Mouse (Mus musculus) heart, adult 2 months (tissue): ENCODE data around the gene Alg3. TPM values are rescaled to one million over a fixed set of nuclear protein-coding genes. Genes with fewer than 3 reads are reported as not detected.

Experiments used
- DNase-seq, 2 experiments: peaks; one replicate each; pipeline ENCODE4 v3.0.0; 2021
- H3K27ac ChIP-seq: fragments of 200-600 bp; 2 replicates; pipeline ENCODE4 v1.8.1; 2022
- H3K27me3 ChIP-seq: fragments of 200-500 bp; 2 replicates; pipeline ENCODE4 v1.6.1; 2012; ENCODE audit warnings: mild to moderate bottlenecking, low read length, inconsistent platforms, mixed read lengths; ENCODE audit not compliant: control insufficient read depth, insufficient read depth
- H3K36me3 ChIP-seq: fragments of 200-500 bp; 2 replicates; pipeline ENCODE4 v1.6.1; 2012; ENCODE audit warnings: low read length, inconsistent platforms; ENCODE audit not compliant: control insufficient read depth, insufficient read depth
- H3K4me1 ChIP-seq: fragments of 200-500 bp; 2 replicates; pipeline ENCODE4 v1.6.1; 2011; ENCODE audit warnings: low read length; ENCODE audit not compliant: control insufficient read depth, insufficient read depth
- H3K4me3 ChIP-seq: fragments of 200-600 bp; 2 replicates; pipeline ENCODE4 v1.8.1; 2022
- H3K79me2 ChIP-seq: fragments of 200-500 bp; replicated peaks from 2 replicates; pipeline ENCODE4 v1.6.1; 2012; ENCODE audit warnings: mild to moderate bottlenecking, inconsistent platforms, low read length, moderate library complexity, mixed read lengths; ENCODE audit not compliant: control insufficient read depth, insufficient read depth
- H3K9ac ChIP-seq: fragments of 200-500 bp; 2 replicates; pipeline ENCODE4 v1.6.1; 2012; ENCODE audit warnings: low read depth, mild to moderate bottlenecking, control low read depth, inconsistent platforms, low read length, mixed read lengths
- CTCF ChIP-seq: fragments of 200-600 bp; IDR thresholded peaks from 2 replicates; pipeline ENCODE4 v1.8.1; 2022; ENCODE audit warnings: antibody characterized with exemption, mild to moderate bottlenecking, moderate library complexity
- EP300 ChIP-seq: fragments of 200-500 bp; IDR thresholded peaks from 2 replicates; pipeline ENCODE4 v1.6.1; 2011; ENCODE audit warnings: low read depth, low read length, control low read depth; ENCODE audit not compliant: insufficient read depth
- POLR2A ChIP-seq: fragments of 200-500 bp; IDR thresholded peaks from 2 replicates; pipeline ENCODE4 v1.6.1; 2011; ENCODE audit warnings: mild to moderate bottlenecking, low read depth, low read length, control low read depth; ENCODE audit not compliant: insufficient read depth
- WGBS: fragments of 180-500 bp; shearing (Covaris S2); methylation state at CpG from one replicate; pipeline ENCODE4 v1.1.7; 2018; 5-methylcytosine and 5-hydroxymethylcytosine counted together
- intact Hi-C: fragments of 180-260 bp; cut with DNase I; formaldehyde crosslinking; loops from one replicate; pipeline ENCODE4 v1.15.1; 2025
- polyA plus RNA-seq: library from polyadenylated mRNA; depleted of rRNA; stranded (reverse); fragments of >200 nt; gene quantifications from 2 replicates; pipeline ENCODE4 v1.2.3, GENCODE M21; 2012
- total RNA-seq, 2 experiments: library from RNA; stranded (reverse); gene quantifications; 2 replicates each; pipeline ENCODE4 v1.2.3; 2021

The Alg3 gene
- total and polyA plus RNA-seq, 3 experiments, result 9.9 to 19.2 (median 10.4) TPM

GRCm38 (mm10) chr16:20643911-20644310, 32.4 kb upstream of the Alg3 start:
- no peak overlapping the region for H3K9ac ChIP-seq
- 70% methylated on average over 7 of the region's 7 CpGs for WGBS
- TF ChIP-seq CTCF (no peak), POLR2A (no peak), EP300 (no peak)
- H3K27ac ChIP-seq, result no peak overlapping the region
- H3K79me2 ChIP-seq, result no peaks in the 10 kb centered on the region
- no peak for DNase-seq
- H3K4me1 ChIP-seq, result no peaks in the 10 kb centered on the region
- H3K27me3 ChIP-seq, result no peaks in the 10 kb centered on the region; the same call in 1 of the 2 replicates
- no peaks in the 10 kb centered on the region for H3K36me3 ChIP-seq
- no peak overlapping the region for H3K4me3 ChIP-seq
- intact Hi-C loops, result no loop called here

- Histone ChIP-seq H3K79me2 (no peaks in the 10 kb centered on the region), H3K4me3 (no peak overlapping the region), H3K36me3 (no peaks in the 10 kb centered on the region), H3K4me1 (no peaks in the 10 kb centered on the region), H3K9ac (no peak overlapping the region), H3K27ac (no peak overlapping the region), H3K27me3 (no peaks in the 10 kb centered on the region; the same call in 1 of the 2 replicates)
- 2% methylated on average over 8 of the region's 8 CpGs for WGBS
- TF ChIP-seq POLR2A (no peak), EP300 (peak; percentile 60; the same call in 1 of the 2 replicates), CTCF (peak; percentile 91)
- DNase-seq, result peak; percentile 64 to 82
- intact Hi-C loops, result loop anchor here (1.0 kb wide), 1 partner anchor 146 kb away; no protein-coding TSS in a partner anchor
Observed at GRCm38 (mm10) chr16:20642161-20642560, 30.6 kb upstream of the Alg3 start.

- H3K79me2 ChIP-seq, result no peaks in the 10 kb centered on the region
- intact Hi-C loops, result no loop called here
- TF ChIP-seq EP300 (no peak), CTCF (no peak), POLR2A (no peak)
- DNase-seq, result no peak
- no peak overlapping the region for H3K27ac ChIP-seq
- H3K4me1 ChIP-seq, result no peaks in the 10 kb centered on the region
- H3K27me3 ChIP-seq, result no peaks in the 10 kb centered on the region
- no peaks in the 10 kb centered on the region for H3K36me3 ChIP-seq
- no peak overlapping the region for H3K4me3 ChIP-seq
- WGBS, result 73% methylated on average over 8 of the region's 8 CpGs
- no peak overlapping the region for H3K9ac ChIP-seq
Observed at GRCm38 (mm10) chr16:20638367-20638766, 26.8 kb upstream of the Alg3 start.

- H3K79me2 ChIP-seq, result no peaks in the 10 kb centered on the region
- DNase-seq, result no peak
- H3K36me3 ChIP-seq, result no peaks in the 10 kb centered on the region
- no peaks in the 10 kb centered on the region for H3K4me1 ChIP-seq
- WGBS, result 77% methylated on average over 8 of the region's 8 CpGs
- H3K27ac ChIP-seq, result no peak overlapping the region
- no peak for TF ChIP-seq EP300
- no peak for TF ChIP-seq POLR2A
- TF ChIP-seq CTCF, result no peak
- H3K27me3 ChIP-seq, result no peaks in the 10 kb centered on the region
- intact Hi-C loops, result no loop called here
- no peak overlapping the region for H3K4me3 ChIP-seq
- no peak overlapping the region for H3K9ac ChIP-seq
Observed at GRCm38 (mm10) chr16:20637410-20637809, 25.9 kb upstream of the Alg3 start.

- Histone ChIP-seq H3K4me1 (no peaks in the 10 kb centered on the region), H3K79me2 (no peaks in the 10 kb centered on the region), H3K9ac (peak within 1 kb of the TSS; percentile 38), H3K36me3 (no peaks in the 10 kb centered on the region), H3K27ac (no peak within 1 kb of the TSS), H3K27me3 (peaks cover 5% of the 10 kb centered on the region), H3K4me3 (peak within 1 kb of the TSS; percentile 41; the same call in 1 of the 2 replicates)
- 9% methylated on average over 54 of the region's 54 CpGs for WGBS
- intact Hi-C loops, result no loop called here
- TF ChIP-seq EP300 (no peak), POLR2A (no peak), CTCF (no peak)
- peak; percentile 16 to 43 for DNase-seq
Observed at GRCm38 (mm10) chr16:20629731-20630634, 18.4 kb upstream of the Alg3 start, which contains the start of gene Ece2. Gene Ece2, plus strand, starts transcription at chr16:20629828.

- 64% methylated on average over 11 of the region's 11 CpGs for WGBS
- TF ChIP-seq EP300 (no peak), POLR2A (no peak), CTCF (no peak)
- intact Hi-C loops, result no loop called here
Observed at GRCm38 (mm10) chr16:20628871-20629391, 17.4 kb upstream of the Alg3 start.

More at GRCm38 (mm10) chr16:20628871-20629391, 17.4 kb upstream of the Alg3 start:
- Histone ChIP-seq H3K27ac (no peak overlapping the region), H3K4me3 (no peak overlapping the region), H3K4me1 (no peaks in the 10 kb centered on the region), H3K27me3 (peaks cover 5% of the 10 kb centered on the region), H3K36me3 (no peaks in the 10 kb centered on the region), H3K79me2 (no peaks in the 10 kb centered on the region), H3K9ac (no peak overlapping the region)
- no peak for DNase-seq
